Mouse (Mus musculus): Measurements from ENCODE around the gene Usp50.

- TF ChIP-seq POLR2A (IDR thresholded peaks at IDR 0.05; ENCODE audit: low read depth, low read length) (no peak), CTCF (conservative IDR thresholded peaks at IDR 0.05; ENCODE audit: insufficient read depth, insufficient read length, low read depth, low read length) (no peak)
These were observed 88.0 kb downstream of the Usp50 start for GRCm38 (mm10) chr2:126695285-126695684.

Measured in kidney, adult 2 months (tissue).